ENCODE assay signal across 19 mouse cellular contexts in genomic region chr10:13788057-13788456, GRCm38 (mm10).
A peak's percentile ranks its signal among the peaks of the same experiment; 100 is the strongest.
DNase-seq lines count a peak whose midpoint lies in the region; ATAC-seq and TF ChIP-seq lines count a peak whose summit lies in the region.
"Had no signal": no experiment of that assay in that cellular context is flagged by ENCODE, and none has a peak within 500 bp of the region (broad histone marks: within the 10 kb centered on the region; RNA-seq: fewer than 3 reads in every experiment).

No protein-coding gene starts in this region.

- no peak for ATAC-seq in embryonic facial prominence, embryonic 13.5 days (ENCODE audit: insufficient number of reproducible peaks, insufficient read depth, low FRiP score, low TSS enrichment, low read depth)
- peak; percentile 69; the same call in 1 of the 2 replicates for ATAC-seq in embryonic facial prominence, embryonic 15.5 days (ENCODE audit: insufficient number of reproducible peaks, low FRiP score, low TSS enrichment, low read depth)
- no peak for ATAC-seq in intestine, embryonic 16.5 days
- ATAC-seq: forebrain, embryonic 13.5 days; forebrain, postnatal 0 days; intestine, postnatal 0 days had no signal

- 0 out of 2 replicates have a peak overlapping the region, but pooled peaks have one; percentile 16 for H3K4me2 ChIP-seq in embryonic facial prominence, embryonic 13.5 days
- H3K4me2 ChIP-seq in embryonic facial prominence, embryonic 15.5 days (replicated peaks), result no peak overlapping the region
- H3K4me2 ChIP-seq in intestine, embryonic 16.5 days (ENCODE audit: low read depth, low read length), result no peak overlapping the region
- H3K4me2 ChIP-seq: forebrain, embryonic 13.5 days; heart, embryonic 13.5 days; hindbrain, embryonic 15.5 days had no signal

- H3K36me3 ChIP-seq in embryonic facial prominence, embryonic 13.5 days, result no peaks in the 10 kb centered on the region
- H3K36me3 ChIP-seq in embryonic facial prominence, embryonic 10.5 days (replicated peaks), result no peaks in the 10 kb centered on the region
- H3K36me3 ChIP-seq in embryonic facial prominence, embryonic 15.5 days, result no peaks in the 10 kb centered on the region
- no peaks in the 10 kb centered on the region for H3K36me3 ChIP-seq in intestine, embryonic 16.5 days (ENCODE audit: control insufficient read depth, insufficient read depth, low read length)

- H3K9me3 ChIP-seq in embryonic facial prominence, embryonic 13.5 days, result no peaks in the 10 kb centered on the region
- no peaks in the 10 kb centered on the region for H3K9me3 ChIP-seq in embryonic facial prominence, embryonic 10.5 days
- H3K9me3 ChIP-seq in embryonic facial prominence, embryonic 15.5 days (replicated peaks), result no peaks in the 10 kb centered on the region
- H3K9me3 ChIP-seq in intestine, embryonic 16.5 days (ENCODE audit: control insufficient read depth, low read length), result no peaks in the 10 kb centered on the region
- H3K9me3 ChIP-seq: forebrain, embryonic 13.5 days; heart, embryonic 13.5 days; hindbrain, embryonic 15.5 days had no signal

- 61% methylated on average over 9 of the region's 9 CpGs for WGBS in embryonic facial prominence, embryonic 13.5 days
- 94% methylated on average over 9 of the region's 9 CpGs for WGBS in embryonic facial prominence, embryonic 10.5 days
- 52% methylated on average over 9 of the region's 9 CpGs for WGBS in embryonic facial prominence, embryonic 15.5 days
- WGBS in olfactory bulb, adult 2 months, result 92% methylated on average over 9 of the region's 9 CpGs
- WGBS in intestine, embryonic 16.5 days, result 84% methylated on average over 9 of the region's 9 CpGs

- no peaks in the 10 kb centered on the region for H3K27me3 ChIP-seq in embryonic facial prominence, embryonic 13.5 days
- H3K27me3 ChIP-seq in embryonic facial prominence, embryonic 10.5 days (replicated peaks; ENCODE audit: low read depth, poor library complexity, severe bottlenecking), result no peaks in the 10 kb centered on the region
- no peaks in the 10 kb centered on the region for H3K27me3 ChIP-seq in embryonic facial prominence, embryonic 15.5 days
- no peaks in the 10 kb centered on the region for H3K27me3 ChIP-seq in intestine, embryonic 16.5 days (replicated peaks; ENCODE audit: control insufficient read depth, insufficient read depth, low read length)
- H3K27me3 ChIP-seq: forebrain, embryonic 13.5 days; heart, embryonic 13.5 days; hindbrain, embryonic 15.5 days had no signal

- peaks cover 3% of the 10 kb centered on the region; the same call in 1 of the 2 replicates for H3K4me1 ChIP-seq in embryonic facial prominence, embryonic 13.5 days
- H3K4me1 ChIP-seq in embryonic facial prominence, embryonic 10.5 days, result no peaks in the 10 kb centered on the region
- no peaks in the 10 kb centered on the region for H3K4me1 ChIP-seq in embryonic facial prominence, embryonic 15.5 days
- no peaks in the 10 kb centered on the region; the same call in 1 of the 2 replicates for H3K4me1 ChIP-seq in olfactory bulb, adult 2 months (ENCODE audit: control insufficient read depth, insufficient read depth, low read length)
- no peaks in the 10 kb centered on the region for H3K4me1 ChIP-seq in intestine, embryonic 16.5 days (ENCODE audit: control insufficient read depth, insufficient read depth, low read length)
- H3K4me1 ChIP-seq: forebrain, embryonic 13.5 days; hindbrain, embryonic 15.5 days had no signal

- H3K27ac ChIP-seq in embryonic facial prominence, embryonic 13.5 days, result peak overlapping the region; percentile 58; the same call in 1 of the 2 replicates
- no peak overlapping the region for H3K27ac ChIP-seq in embryonic facial prominence, embryonic 10.5 days (replicated peaks)
- 0 out of 2 replicates have a peak overlapping the region, but pooled peaks have one; percentile 48 for H3K27ac ChIP-seq in embryonic facial prominence, embryonic 15.5 days (replicated peaks)
- H3K27ac ChIP-seq in olfactory bulb, adult 2 months (ENCODE audit: insufficient read depth, low read depth, low read length), result 0 out of 2 replicates have a peak overlapping the region, but pooled peaks have one; percentile 16
- H3K27ac ChIP-seq in intestine, embryonic 16.5 days (ENCODE audit: low read length), result no peak overlapping the region
- H3K27ac ChIP-seq: forebrain, embryonic 13.5 days; heart, embryonic 13.5 days; hindbrain, embryonic 15.5 days had no signal

- no peak for TF ChIP-seq CTCF in olfactory bulb, adult 2 months (IDR thresholded peaks at IDR 0.05; ENCODE audit: insufficient read depth, low read depth, low read length)

- H3K4me3 ChIP-seq in embryonic facial prominence, embryonic 13.5 days, result no peak overlapping the region
- no peak overlapping the region for H3K4me3 ChIP-seq in embryonic facial prominence, embryonic 10.5 days
- H3K4me3 ChIP-seq in embryonic facial prominence, embryonic 15.5 days (replicated peaks), result no peak overlapping the region
- H3K4me3 ChIP-seq in olfactory bulb, adult 2 months (ENCODE audit: insufficient read depth, low read depth, low read length), result no peak overlapping the region
- H3K4me3 ChIP-seq in intestine, embryonic 16.5 days (ENCODE audit: low read length), result no peak overlapping the region
- H3K4me3 ChIP-seq: forebrain, embryonic 13.5 days; heart, embryonic 13.5 days; hindbrain, embryonic 15.5 days had no signal

- H3K9ac ChIP-seq in embryonic facial prominence, embryonic 13.5 days, result no peak overlapping the region
- no peak overlapping the region for H3K9ac ChIP-seq in embryonic facial prominence, embryonic 15.5 days
- H3K9ac ChIP-seq in intestine, embryonic 16.5 days (ENCODE audit: low read depth, low read length), result no peak overlapping the region
- H3K9ac ChIP-seq: forebrain, embryonic 13.5 days; forebrain, postnatal 0 days; heart, embryonic 13.5 days; hindbrain, embryonic 15.5 days had no signal

- no peak for TF ChIP-seq POLR2A in olfactory bulb, adult 2 months (IDR thresholded peaks at IDR 0.05; ENCODE audit: insufficient read depth, low read depth, low read length)

- no peak for DNase-seq in embryonic facial prominence, embryonic 10.5 days (ENCODE audit: low spot score)
- peak; percentile 55 for DNase-seq in 3T3-L1 (ENCODE audit: low read depth, low spot score)
- DNase-seq in embryo, embryonic 10.5 days (ENCODE audit: low spot score), result no peak
- DNase-seq: adrenal gland, adult 8-10 months; adrenal gland, postnatal 36 days; cerebellum, adult 2 months; cerebellum, postnatal 14 days; forebrain, postnatal 0 days; gastrocnemius, postnatal 36 days; heart, adult 11 months; heart, postnatal 36 days had no signal

Comparison
In these comparisons a context has a peak if more than half of its experiments do, and no peak if none do; other contexts are left out.
1. H3K27ac ChIP-seq: peak in embryonic facial prominence, embryonic 13.5 days (single experiment), embryonic facial prominence, embryonic 15.5 days (single experiment) and olfactory bulb, adult 2 months (single experiment); none in embryonic facial prominence, embryonic 10.5 days (single experiment) and intestine, embryonic 16.5 days (single experiment).